Mouse (Mus musculus): ENCODE data around the gene Ccdc65. TPM values are rescaled to one million over a fixed set of nuclear protein-coding genes. Genes with fewer than 3 reads are reported as not detected.

Ccdc65 gene
- polyA plus RNA-seq, 1 experiment: 158 TPM

DNA sequence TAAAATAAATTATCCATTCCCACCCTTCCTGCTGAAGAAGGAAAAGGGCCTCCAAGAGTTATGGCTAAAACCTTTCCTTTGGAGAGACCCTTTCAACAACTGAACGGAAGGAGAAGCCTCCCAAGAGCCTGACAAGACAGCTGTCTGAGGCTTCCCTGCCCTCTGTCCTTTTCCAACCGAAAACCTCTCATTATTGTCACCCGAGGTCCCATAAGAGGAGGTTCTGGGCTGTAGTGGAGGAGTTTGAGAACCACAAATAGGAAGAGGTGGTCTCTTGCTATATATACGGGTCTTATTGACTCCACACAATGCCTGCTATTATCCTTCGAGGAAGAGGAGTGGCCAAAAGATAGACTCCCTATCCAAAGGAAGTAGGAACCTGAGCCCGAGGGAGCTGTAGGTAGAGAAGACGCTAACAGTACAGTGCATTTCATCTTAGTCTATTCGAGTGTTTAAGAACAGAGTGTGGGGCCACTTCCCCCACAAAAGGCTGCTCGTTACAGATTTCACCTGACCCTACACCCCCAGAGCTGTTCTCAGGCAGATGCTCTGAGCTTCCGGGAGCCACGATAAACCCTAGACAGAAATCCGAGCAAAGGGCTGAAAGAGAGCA is 63.9 kb downstream of the Ccdc65 start:
- no peak for TF ChIP-seq CTCF (IDR thresholded peaks at IDR 0.05; ENCODE audit: control insufficient read depth, insufficient read depth, insufficient replicate concordance, low read depth, low read length)
- no peak for TF ChIP-seq POLR2A (IDR thresholded peaks at IDR 0.05; ENCODE audit: control insufficient read depth, low read depth, low read length)
- H3K36me3 ChIP-seq (ENCODE audit: control insufficient read depth, insufficient read depth, low read length): no peaks in the 10 kb centered on the region
- H3K27ac ChIP-seq (ENCODE audit: control insufficient read depth, insufficient read depth, low read depth, low read length): peak overlapping the region; percentile 58; the same call in 1 of the 2 replicates
- no peaks in the 10 kb centered on the region; the same call in 1 of the 2 replicates for H3K27me3 ChIP-seq (ENCODE audit: control insufficient read depth, insufficient read depth, low read length)
- H3K4me1 ChIP-seq (ENCODE audit: control insufficient read depth, insufficient read depth, low read length): peaks cover 25% of the 10 kb centered on the region
- peak overlapping the region; percentile 70 for H3K4me3 ChIP-seq (ENCODE audit: control insufficient read depth, low read depth, low read length)

DNA sequence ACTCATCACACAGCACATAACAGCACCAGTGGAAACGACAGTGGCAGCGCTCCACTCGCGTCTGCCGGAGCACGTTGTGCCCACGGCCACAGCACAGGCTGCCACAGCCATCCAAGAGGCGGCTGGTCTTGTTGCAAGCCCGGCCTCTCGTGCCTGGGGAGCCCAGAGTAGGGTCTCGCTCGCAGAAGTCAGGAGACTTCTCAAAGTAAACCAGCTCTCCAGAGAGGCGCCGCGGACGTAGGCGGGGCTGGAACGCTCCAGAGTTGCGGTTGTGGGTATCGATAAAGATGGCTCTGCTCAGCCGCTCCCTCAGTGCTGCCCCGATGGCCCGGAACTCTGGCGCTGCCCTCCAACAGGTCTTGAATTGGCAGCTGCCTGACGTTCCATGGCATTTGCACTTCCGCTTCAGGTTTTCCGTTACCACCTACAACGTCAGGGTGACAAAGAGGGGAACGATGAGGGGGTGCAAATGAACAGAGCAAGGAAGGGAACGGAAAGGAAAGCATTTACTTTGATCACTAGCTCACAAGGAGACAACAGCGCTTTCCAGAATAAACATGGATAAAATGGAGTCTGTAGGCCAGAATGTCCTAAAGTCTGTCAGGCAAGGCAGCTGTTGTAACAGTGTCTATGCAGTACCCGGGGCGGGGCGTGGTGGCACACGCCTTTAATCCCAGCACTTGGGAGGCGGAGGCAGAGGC is 64.7 kb downstream of the Ccdc65 start:
- Histone ChIP-seq H3K27me3 (ENCODE audit: control insufficient read depth, insufficient read depth, low read length) (peaks cover 2% of the 10 kb centered on the region), H3K4me3 (ENCODE audit: control insufficient read depth, low read depth, low read length) (peak overlapping the region; percentile 70)
- TF ChIP-seq CTCF (IDR thresholded peaks at IDR 0.05; ENCODE audit: control insufficient read depth, insufficient read depth, insufficient replicate concordance, low read depth, low read length): no peak
- no peak; the same call in 1 of the 2 replicates for TF ChIP-seq POLR2A (IDR thresholded peaks at IDR 0.05; ENCODE audit: control insufficient read depth, low read depth, low read length)

More for the DNA sequence above, 64.7 kb downstream of the Ccdc65 start:
- H3K36me3 ChIP-seq (ENCODE audit: control insufficient read depth, insufficient read depth, low read length): no peaks in the 10 kb centered on the region
- peaks cover 32% of the 10 kb centered on the region for H3K4me1 ChIP-seq (ENCODE audit: control insufficient read depth, insufficient read depth, low read length)
- peak overlapping the region; percentile 86 for H3K27ac ChIP-seq (ENCODE audit: control insufficient read depth, insufficient read depth, low read depth, low read length)

Other genes with a start within 250 kb of the Ccdc65 start
- gene OR5BS1P, start 238.3 kb upstream of the Ccdc65 start, polyA plus RNA-seq (2012; rRNA removed): not detected in 2 replicates
- gene Lalba, start 225.5 kb upstream of the Ccdc65 start, polyA plus RNA-seq (2012; rRNA removed): not detected in 2 replicates
- 0.48 and 1.1 TPM in 2 replicates for gene Olfr279, start 215.8 kb upstream of the Ccdc65 start, polyA plus RNA-seq (2012; rRNA removed)
- gene Kansl2, start 173.9 kb upstream of the Ccdc65 start, polyA plus RNA-seq (2012; rRNA removed): 19.8 and 20.1 TPM in 2 replicates
- gene Ccnt1, start 137.3 kb upstream of the Ccdc65 start, polyA plus RNA-seq (2012; rRNA removed): 11.4 and 15.1 TPM in 2 replicates
- 88.1 and 104 TPM in 2 replicates for gene 4930415O20Rik, start 137.2 kb upstream of the Ccdc65 start, polyA plus RNA-seq (2012; rRNA removed)
- 15.0 and 18.8 TPM in 2 replicates for gene Adcy6, start 98.1 kb upstream of the Ccdc65 start, polyA plus RNA-seq (2012; rRNA removed)
- gene Cacnb3, start 77.4 kb upstream of the Ccdc65 start, polyA plus RNA-seq (2012; rRNA removed): 3.1 and 3.2 TPM in 2 replicates
- gene Ddx23, start 45.3 kb upstream of the Ccdc65 start, polyA plus RNA-seq (2012; rRNA removed): 15.1 and 16.9 TPM in 2 replicates
- gene Rnd1, start 30.7 kb upstream of the Ccdc65 start, polyA plus RNA-seq (2012; rRNA removed): 0.32 and 0.46 TPM in 2 replicates
- 1.0 and 1.4 TPM in 2 replicates for gene Fkbp11, start 20.0 kb downstream of the Ccdc65 start, polyA plus RNA-seq (2012; rRNA removed)
- 60.1 and 80.4 TPM in 2 replicates for gene Arf3, start 55.0 kb downstream of the Ccdc65 start, polyA plus RNA-seq (2012; rRNA removed)
- gene Wnt10b, start 69.9 kb downstream of the Ccdc65 start, polyA plus RNA-seq (2012; rRNA removed): 0.47 and 0.67 TPM in 2 replicates
- 3.5 and 4.0 TPM in 2 replicates for gene Wnt1, start 81.7 kb downstream of the Ccdc65 start, polyA plus RNA-seq (2012; rRNA removed)
- 0.02 TPM in 1 of 2 replicates, not detected in the other for gene Ddn, start 101.3 kb downstream of the Ccdc65 start, polyA plus RNA-seq (2012; rRNA removed)
- gene Prkag1, start 123.3 kb downstream of the Ccdc65 start, polyA plus RNA-seq (2012; rRNA removed): 18.4 and 19.5 TPM in 2 replicates
- gene Kmt2d, start 163.0 kb downstream of the Ccdc65 start, polyA plus RNA-seq (2012; rRNA removed): 17.0 and 17.4 TPM in 2 replicates
- gene Rhebl1, start 186.3 kb downstream of the Ccdc65 start, polyA plus RNA-seq (2012; rRNA removed): 4.6 and 4.8 TPM in 2 replicates
- gene Dhh, start 190.3 kb downstream of the Ccdc65 start, polyA plus RNA-seq (2012; rRNA removed): 9.4 and 10.8 TPM in 2 replicates
- gene Lmbr1l, start 210.0 kb downstream of the Ccdc65 start, polyA plus RNA-seq (2012; rRNA removed): 478 and 581 TPM in 2 replicates
- 124 and 148 TPM in 2 replicates for gene Tuba1b, start 226.4 kb downstream of the Ccdc65 start, polyA plus RNA-seq (2012; rRNA removed)
- 2.3 and 2.4 TPM in 2 replicates for gene Gm49450, start 245.3 kb downstream of the Ccdc65 start, polyA plus RNA-seq (2012; rRNA removed)
- 77.2 and 93.1 TPM in 2 replicates for gene Tuba1a, start 245.5 kb downstream of the Ccdc65 start, polyA plus RNA-seq (2012; rRNA removed)

All from testis, adult 2 months (tissue).